Mouse (Mus musculus): ENCODE data around the gene Stambpl1. TPM values are rescaled to one million over a fixed set of nuclear protein-coding genes. Genes with fewer than 3 reads are reported as not detected.

The Stambpl1 gene
- polyA plus RNA-seq, 1 experiment from 2014 or later = 13.2 TPM

- 0 out of 2 replicates have a peak, but pooled peaks have one; percentile 38 for ATAC-seq (ENCODE audit: insufficient number of reproducible peaks, insufficient read depth, low FRiP score, low TSS enrichment, low read depth)
These were observed 52.0 kb downstream of the Stambpl1 start for GRCm38 (mm10) chr19:34244056-34244455.

GRCm38 (mm10) chr19:34248558-34248957 is 56.5 kb downstream of the Stambpl1 start:
- Histone ChIP-seq H3K27me3 (no peaks in the 10 kb centered on the region), H3K4me1 (peaks cover 7% of the 10 kb centered on the region), H3K9me3 (no peaks in the 10 kb centered on the region), H3K9ac (no peak overlapping the region), H3K27ac (no peak overlapping the region), H3K4me2 (no peak overlapping the region), H3K36me3 (no peaks in the 10 kb centered on the region), H3K4me3 (no peak overlapping the region)
- 80% methylated on average over 5 of the region's 5 CpGs for WGBS
- no peak for ATAC-seq (ENCODE audit: insufficient number of reproducible peaks, insufficient read depth, low FRiP score, low TSS enrichment, low read depth)

More at GRCm38 (mm10) chr19:34244056-34244455, 52.0 kb downstream of the Stambpl1 start:
- Histone ChIP-seq H3K27ac (no peak overlapping the region), H3K36me3 (peaks cover 6% of the 10 kb centered on the region), H3K4me2 (no peak overlapping the region), H3K27me3 (no peaks in the 10 kb centered on the region), H3K4me3 (no peak overlapping the region), H3K4me1 (peaks cover 3% of the 10 kb centered on the region), H3K9ac (no peak overlapping the region), H3K9me3 (no peaks in the 10 kb centered on the region)
- 13% methylated on average over 6 of the region's 6 CpGs for WGBS

- no peaks in the 10 kb centered on the region for H3K36me3 ChIP-seq
- H3K4me1 ChIP-seq = peaks cover 22% of the 10 kb centered on the region
- H3K4me2 ChIP-seq = no peak overlapping the region
- H3K9me3 ChIP-seq = no peaks in the 10 kb centered on the region
- no peak overlapping the region for H3K27ac ChIP-seq
- no peak overlapping the region for H3K9ac ChIP-seq
- 65% methylated on average over 4 of the region's 4 CpGs for WGBS
- H3K4me3 ChIP-seq = no peak overlapping the region
- H3K27me3 ChIP-seq = no peaks in the 10 kb centered on the region
- no peak for ATAC-seq (ENCODE audit: insufficient number of reproducible peaks, insufficient read depth, low FRiP score, low TSS enrichment, low read depth)
These were observed 58.6 kb downstream of the Stambpl1 start for GRCm38 (mm10) chr19:34250621-34251020.

- H3K9ac ChIP-seq = no peak overlapping the region
- no peak overlapping the region for H3K4me2 ChIP-seq
- no peak overlapping the region for H3K27ac ChIP-seq
- WGBS = 75% methylated on average over 2 of the region's 2 CpGs
- H3K27me3 ChIP-seq = no peaks in the 10 kb centered on the region
- H3K9me3 ChIP-seq = no peaks in the 10 kb centered on the region
- H3K4me3 ChIP-seq = no peak overlapping the region
- peaks cover 22% of the 10 kb centered on the region for H3K4me1 ChIP-seq
- no peak for ATAC-seq (ENCODE audit: insufficient number of reproducible peaks, insufficient read depth, low FRiP score, low TSS enrichment, low read depth)
- H3K36me3 ChIP-seq = no peaks in the 10 kb centered on the region
These were observed 59.9 kb downstream of the Stambpl1 start for GRCm38 (mm10) chr19:34251900-34252299.

- Histone ChIP-seq H3K36me3 (no peaks in the 10 kb centered on the region), H3K4me1 (peaks cover 22% of the 10 kb centered on the region), H3K4me3 (no peak overlapping the region), H3K9ac (no peak overlapping the region), H3K4me2 (no peak overlapping the region), H3K27ac (no peak overlapping the region), H3K27me3 (no peaks in the 10 kb centered on the region), H3K9me3 (no peaks in the 10 kb centered on the region)
- WGBS = 79% methylated on average over 9 of the region's 9 CpGs
- no peak for ATAC-seq (ENCODE audit: insufficient number of reproducible peaks, insufficient read depth, low FRiP score, low TSS enrichment, low read depth)
These were observed 60.4 kb downstream of the Stambpl1 start for GRCm38 (mm10) chr19:34252450-34252849.

- H3K27me3 ChIP-seq = no peaks in the 10 kb centered on the region
- 31% methylated on average over 14 of the region's 14 CpGs for WGBS
These were observed 62.3 kb downstream of the Stambpl1 start for GRCm38 (mm10) chr19:34254101-34254879.

GRCm38 (mm10) chr19:34254880-34255681 is 63.1 kb downstream of the Stambpl1 start, which contains the start of gene Acta2:
Gene Acta2, minus strand, starts transcription at chr19:34255590.
- Histone ChIP-seq H3K4me3 (peak within 1 kb of the TSS; percentile 6; the same call in 1 of the 2 replicates), H3K36me3 (no peaks in the 10 kb centered on the region), H3K27ac (peak within 1 kb of the TSS; percentile 57), H3K9ac (peak within 1 kb of the TSS; percentile 51; the same call in 1 of the 2 replicates), H3K4me2 (peak within 1 kb of the TSS; percentile 37), H3K27me3 (no peaks in the 10 kb centered on the region), H3K9me3 (no peaks in the 10 kb centered on the region), H3K4me1 (peaks cover 22% of the 10 kb centered on the region)
- 34% methylated on average over 16 of the region's 16 CpGs for WGBS
- ATAC-seq (ENCODE audit: insufficient number of reproducible peaks, insufficient read depth, low FRiP score, low TSS enrichment, low read depth) = no peak

More at GRCm38 (mm10) chr19:34254101-34254879, 62.3 kb downstream of the Stambpl1 start:
- Histone ChIP-seq H3K4me1 (peaks cover 22% of the 10 kb centered on the region), H3K4me3 (peak overlapping the region; percentile 16; the same call in 1 of the 2 replicates), H3K4me2 (peak overlapping the region; percentile 37), H3K9ac (peak overlapping the region; percentile 51; the same call in 1 of the 2 replicates), H3K36me3 (no peaks in the 10 kb centered on the region), H3K27ac (peak overlapping the region; percentile 57), H3K9me3 (no peaks in the 10 kb centered on the region)
- no peak for ATAC-seq (ENCODE audit: insufficient number of reproducible peaks, insufficient read depth, low FRiP score, low TSS enrichment, low read depth)

GRCm38 (mm10) chr19:34256149-34256548 is 64.1 kb downstream of the Stambpl1 start:
- no peaks in the 10 kb centered on the region for H3K9me3 ChIP-seq
- no peak overlapping the region for H3K9ac ChIP-seq
- H3K27ac ChIP-seq = no peak overlapping the region
- ATAC-seq (ENCODE audit: insufficient number of reproducible peaks, insufficient read depth, low FRiP score, low TSS enrichment, low read depth) = no peak
- peaks cover 20% of the 10 kb centered on the region for H3K4me1 ChIP-seq
- no peaks in the 10 kb centered on the region for H3K27me3 ChIP-seq
- no peaks in the 10 kb centered on the region for H3K36me3 ChIP-seq
- no peak overlapping the region for H3K4me3 ChIP-seq
- 77% methylated on average over 5 of the region's 5 CpGs for WGBS
- H3K4me2 ChIP-seq = no peak overlapping the region

GRCm38 (mm10) chr19:34256936-34257335 is 64.9 kb downstream of the Stambpl1 start:
- Histone ChIP-seq H3K9me3 (no peaks in the 10 kb centered on the region), H3K4me1 (peaks cover 20% of the 10 kb centered on the region), H3K27ac (no peak overlapping the region), H3K4me2 (no peak overlapping the region), H3K36me3 (no peaks in the 10 kb centered on the region), H3K9ac (no peak overlapping the region), H3K4me3 (no peak overlapping the region), H3K27me3 (no peaks in the 10 kb centered on the region)
- WGBS = 87% methylated on average over 2 of the region's 2 CpGs
- no peak for ATAC-seq (ENCODE audit: insufficient number of reproducible peaks, insufficient read depth, low FRiP score, low TSS enrichment, low read depth)

- Histone ChIP-seq H3K9me3 (no peaks in the 10 kb centered on the region), H3K4me2 (no peak overlapping the region), H3K9ac (no peak overlapping the region), H3K27ac (no peak overlapping the region), H3K4me3 (no peak overlapping the region), H3K36me3 (no peaks in the 10 kb centered on the region), H3K27me3 (no peaks in the 10 kb centered on the region), H3K4me1 (no peaks in the 10 kb centered on the region)
- WGBS = 79% methylated on average over 2 of the region's 2 CpGs
- ATAC-seq (ENCODE audit: insufficient number of reproducible peaks, insufficient read depth, low FRiP score, low TSS enrichment, low read depth) = no peak
These were observed 70.4 kb downstream of the Stambpl1 start for GRCm38 (mm10) chr19:34262273-34262974.

GRCm38 (mm10) chr19:34265604-34266193 is 73.7 kb downstream of the Stambpl1 start:
- ATAC-seq (ENCODE audit: insufficient number of reproducible peaks, insufficient read depth, low FRiP score, low TSS enrichment, low read depth) = no peak
- Histone ChIP-seq H3K9me3 (no peaks in the 10 kb centered on the region), H3K9ac (no peak overlapping the region), H3K4me2 (no peak overlapping the region), H3K4me3 (no peak overlapping the region), H3K27ac (no peak overlapping the region), H3K4me1 (no peaks in the 10 kb centered on the region), H3K36me3 (no peaks in the 10 kb centered on the region), H3K27me3 (no peaks in the 10 kb centered on the region)
- WGBS = 68% methylated on average over 5 of the region's 5 CpGs
